Mouse (Mus musculus): ENCODE results near the gene Mri1. TPM values are rescaled to one million over a fixed set of nuclear protein-coding genes. Genes with fewer than 3 reads are reported as not detected.

The Mri1 gene
- polyA plus RNA-seq, 1 experiment from 2014 or later: 51.2 TPM

DNA sequence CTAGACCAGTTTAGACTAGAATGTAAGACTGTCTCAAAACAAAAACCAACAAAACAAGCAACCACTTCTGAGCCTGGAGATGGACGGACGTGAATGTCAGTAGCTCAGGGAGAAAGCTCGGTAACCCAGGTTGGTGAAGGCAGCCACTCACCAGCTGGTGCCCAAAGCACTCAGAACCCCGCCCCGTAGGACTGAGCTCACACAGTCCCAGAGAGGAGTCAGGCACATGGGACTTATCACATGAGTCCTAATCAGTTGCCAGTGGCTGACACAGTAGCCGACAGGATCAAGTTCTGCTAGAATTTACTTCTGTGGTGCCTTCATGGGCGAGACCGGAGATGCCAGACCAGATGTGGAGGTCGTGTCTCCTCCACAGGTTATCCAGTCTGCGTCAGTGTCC is 23.7 kb upstream of the Mri1 start:
- no peaks in the 10 kb centered on the region for H3K27me3 ChIP-seq (ENCODE audit: control insufficient read depth, insufficient read depth, low read length)
- no peak overlapping the region for H3K27ac ChIP-seq (ENCODE audit: low read depth, low read length)
- no peak overlapping the region for H3K4me3 ChIP-seq (ENCODE audit: low read depth, low read length)
- ATAC-seq (ENCODE audit: low FRiP score) (no peak), DNase-seq (ENCODE audit: low spot score) (no peak)
- WGBS: 83% methylated on average over 10 of the region's 10 CpGs
- no peak overlapping the region for H3K4me2 ChIP-seq (replicated peaks; ENCODE audit: low read depth, low read length)
- no peaks in the 10 kb centered on the region for H3K4me1 ChIP-seq (replicated peaks; ENCODE audit: control insufficient read depth, insufficient read depth, low read length)
- H3K9ac ChIP-seq (ENCODE audit: low read depth, low read length): no peak overlapping the region
- H3K36me3 ChIP-seq (ENCODE audit: control insufficient read depth, insufficient read depth, low read length): no peaks in the 10 kb centered on the region
- no peaks in the 10 kb centered on the region for H3K9me3 ChIP-seq (ENCODE audit: control insufficient read depth, low read length)

DNA sequence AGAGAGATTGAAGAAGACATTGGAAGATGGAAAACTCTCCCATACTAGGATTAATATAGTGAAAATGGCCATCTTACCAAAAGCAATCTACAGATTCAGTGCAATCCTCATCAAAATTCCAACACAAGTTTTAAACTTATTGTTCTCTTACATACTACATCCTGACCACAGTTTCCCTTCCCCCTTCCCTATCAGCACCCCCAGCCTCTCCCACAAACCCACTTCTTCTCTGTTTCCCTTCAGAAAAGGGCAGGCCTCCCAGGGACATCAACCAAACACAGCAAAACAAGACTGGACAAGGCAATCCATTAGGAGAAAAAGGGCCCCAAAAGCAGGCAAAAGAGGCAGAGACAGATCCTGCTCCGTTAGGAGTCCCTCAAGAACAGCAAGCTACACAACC is 19.3 kb upstream of the Mri1 start:
- ATAC-seq (ENCODE audit: low FRiP score) (no peak), DNase-seq (ENCODE audit: low spot score) (no peak)
- Histone ChIP-seq H3K9ac (ENCODE audit: low read depth, low read length) (no peak overlapping the region), H3K4me2 (replicated peaks; ENCODE audit: low read depth, low read length) (no peak overlapping the region), H3K27me3 (ENCODE audit: control insufficient read depth, insufficient read depth, low read length) (no peaks in the 10 kb centered on the region), H3K4me1 (replicated peaks; ENCODE audit: control insufficient read depth, insufficient read depth, low read length) (no peaks in the 10 kb centered on the region), H3K36me3 (ENCODE audit: control insufficient read depth, insufficient read depth, low read length) (no peaks in the 10 kb centered on the region), H3K9me3 (ENCODE audit: control insufficient read depth, low read length) (no peaks in the 10 kb centered on the region), H3K27ac (ENCODE audit: low read depth, low read length) (no peak overlapping the region), H3K4me3 (ENCODE audit: low read depth, low read length) (no peak overlapping the region)
- WGBS: 43% methylated on average over 1 of the region's 1 CpGs

DNA sequence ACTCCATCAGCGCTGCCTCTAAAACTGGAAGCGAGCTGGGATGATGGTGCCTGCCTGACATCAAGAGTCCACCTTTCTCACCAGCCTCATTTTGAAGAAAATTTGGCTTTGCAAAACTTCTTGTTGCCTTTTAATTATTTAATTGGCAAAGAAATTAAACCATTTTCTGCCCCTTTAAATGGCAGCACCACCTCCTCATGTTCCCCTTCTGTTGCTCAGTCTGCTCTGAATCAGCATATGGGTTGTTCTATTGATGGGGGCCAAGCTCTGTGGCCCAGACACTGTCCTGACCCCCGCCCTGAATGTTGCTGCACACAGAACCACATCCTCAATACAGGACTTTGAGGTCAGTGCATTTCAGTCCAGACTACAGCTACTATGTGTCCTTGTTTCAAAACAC is 16.8 kb upstream of the Mri1 start:
- WGBS: 82% methylated on average over 3 of the region's 3 CpGs
- ATAC-seq (ENCODE audit: low FRiP score): no peak
- no peak for DNase-seq (ENCODE audit: low spot score)
- H3K4me3 ChIP-seq (ENCODE audit: low read depth, low read length): no peak overlapping the region
- H3K9ac ChIP-seq (ENCODE audit: low read depth, low read length): no peak overlapping the region
- H3K36me3 ChIP-seq (ENCODE audit: control insufficient read depth, insufficient read depth, low read length): no peaks in the 10 kb centered on the region
- H3K27ac ChIP-seq (ENCODE audit: low read depth, low read length): no peak overlapping the region
- no peaks in the 10 kb centered on the region for H3K4me1 ChIP-seq (replicated peaks; ENCODE audit: control insufficient read depth, insufficient read depth, low read length)
- no peaks in the 10 kb centered on the region for H3K9me3 ChIP-seq (ENCODE audit: control insufficient read depth, low read length)
- no peaks in the 10 kb centered on the region for H3K27me3 ChIP-seq (ENCODE audit: control insufficient read depth, insufficient read depth, low read length)
- H3K4me2 ChIP-seq (replicated peaks; ENCODE audit: low read depth, low read length): no peak overlapping the region

DNA sequence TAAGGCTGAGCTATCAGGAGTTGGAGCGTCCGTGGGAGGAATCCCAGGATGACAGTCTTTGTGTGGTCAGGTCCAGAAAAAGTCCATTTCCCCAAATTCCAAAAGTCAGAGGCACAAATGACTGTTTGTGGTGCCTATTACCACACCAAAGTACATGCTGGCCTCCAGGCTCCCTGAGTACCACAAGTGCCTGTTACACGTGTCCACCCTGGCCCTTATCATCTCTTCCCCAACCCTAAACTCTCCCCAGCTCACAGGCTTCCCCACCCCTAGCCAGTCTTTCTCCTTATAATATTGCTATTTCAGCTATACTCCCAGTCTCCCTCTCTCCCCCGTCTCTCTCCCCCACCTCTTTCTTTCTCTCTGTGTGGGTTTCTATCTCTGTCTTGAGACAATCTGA is 15.2 kb upstream of the Mri1 start:
- ATAC-seq (ENCODE audit: low FRiP score) (no peak), DNase-seq (ENCODE audit: low spot score) (no peak)
- no peaks in the 10 kb centered on the region for H3K4me1 ChIP-seq (replicated peaks; ENCODE audit: control insufficient read depth, insufficient read depth, low read length)
- no peak overlapping the region for H3K9ac ChIP-seq (ENCODE audit: low read depth, low read length)
- no peak overlapping the region for H3K4me3 ChIP-seq (ENCODE audit: low read depth, low read length)
- H3K27ac ChIP-seq (ENCODE audit: low read depth, low read length): no peak overlapping the region
- H3K36me3 ChIP-seq (ENCODE audit: control insufficient read depth, insufficient read depth, low read length): no peaks in the 10 kb centered on the region
- no peaks in the 10 kb centered on the region for H3K27me3 ChIP-seq (ENCODE audit: control insufficient read depth, insufficient read depth, low read length)
- 84% methylated on average over 4 of the region's 4 CpGs for WGBS
- H3K9me3 ChIP-seq (ENCODE audit: control insufficient read depth, low read length): no peaks in the 10 kb centered on the region
- no peak overlapping the region for H3K4me2 ChIP-seq (replicated peaks; ENCODE audit: low read depth, low read length)

DNA sequence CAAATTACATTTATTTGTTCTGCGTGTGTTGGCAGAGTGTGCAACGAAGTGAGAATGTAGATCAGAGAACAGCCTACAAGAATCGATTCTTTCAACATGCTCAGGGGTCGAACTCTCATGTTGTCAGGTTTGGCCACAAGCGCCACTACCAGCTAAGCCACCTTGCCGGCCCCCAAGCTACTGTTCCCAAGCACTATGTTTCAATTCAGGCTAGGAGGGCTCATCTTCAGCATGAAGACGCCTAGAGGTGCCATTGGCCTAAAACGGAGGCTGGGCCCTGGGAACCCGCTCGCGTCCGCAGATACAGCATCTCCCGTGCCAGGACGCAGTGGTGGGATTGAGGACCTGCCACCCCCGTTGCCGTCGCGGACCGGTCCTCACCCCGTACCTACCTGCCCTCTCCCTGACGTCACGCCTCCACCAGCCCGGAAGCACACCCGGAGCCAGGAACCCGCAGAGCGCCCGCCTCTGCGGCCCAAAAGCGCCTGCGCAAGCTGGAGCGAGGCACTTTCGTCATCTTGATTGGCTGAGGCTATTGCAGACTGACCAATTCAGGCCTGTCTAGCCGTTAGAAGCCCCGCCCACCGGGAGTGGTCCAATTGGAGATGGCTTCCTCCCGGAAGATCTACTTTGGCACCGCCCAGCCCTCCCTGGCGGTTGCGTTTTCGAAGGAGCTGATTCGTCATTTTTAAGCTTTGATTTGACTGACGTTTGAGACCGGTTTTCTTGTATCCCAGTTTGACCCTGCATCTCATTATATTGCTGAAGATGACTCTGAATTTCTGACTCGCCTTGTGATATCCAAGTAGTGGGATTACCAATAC is 13.0 kb upstream of the Mri1 start, which contains the start of gene Ccdc130:
Gene Ccdc130 (minus strand): TSS at position 431 of the 824 bp plus-strand sequence.
- Histone ChIP-seq H3K4me2 (replicated peaks; ENCODE audit: low read depth, low read length) (peak within 1 kb of the TSS; percentile 83), H3K27me3 (ENCODE audit: control insufficient read depth, insufficient read depth, low read length) (no peaks in the 10 kb centered on the region), H3K4me1 (replicated peaks; ENCODE audit: control insufficient read depth, insufficient read depth, low read length) (no peaks in the 10 kb centered on the region), H3K27ac (ENCODE audit: low read depth, low read length) (peak within 1 kb of the TSS; percentile 36; the same call in 1 of the 2 replicates), H3K4me3 (ENCODE audit: low read depth, low read length) (peak within 1 kb of the TSS; percentile 80), H3K36me3 (ENCODE audit: control insufficient read depth, insufficient read depth, low read length) (no peaks in the 10 kb centered on the region), H3K9me3 (ENCODE audit: control insufficient read depth, low read length) (no peaks in the 10 kb centered on the region), H3K9ac (ENCODE audit: low read depth, low read length) (peak within 1 kb of the TSS; percentile 81)
- peak; percentile 99 for ATAC-seq (ENCODE audit: low FRiP score)
- under 1% methylated on average over 44 of the region's 44 CpGs for WGBS
- DNase-seq (ENCODE audit: low spot score): peak; percentile 100

DNA sequence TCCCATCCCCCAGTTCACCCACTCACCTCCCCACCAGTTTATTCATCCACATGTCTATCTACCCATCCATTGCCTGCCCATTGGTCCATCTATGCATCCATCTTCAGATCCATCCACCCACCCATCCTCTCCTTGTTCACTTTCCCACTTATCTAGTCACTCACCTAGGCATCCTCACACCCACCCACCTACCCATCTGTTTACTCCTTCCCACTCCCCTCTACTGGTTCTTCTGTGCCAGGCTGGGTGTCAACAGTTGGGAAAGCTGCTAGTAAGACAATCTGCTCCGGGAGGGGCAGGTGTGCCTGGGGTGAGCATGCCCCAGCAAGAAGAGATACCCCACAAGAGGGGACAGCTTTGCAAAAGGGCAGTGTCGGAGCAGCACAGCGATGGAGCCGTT is 4.0 kb upstream of the Mri1 start:
- DNase-seq (ENCODE audit: low spot score) (no peak), ATAC-seq (ENCODE audit: low FRiP score) (no peak)
- Histone ChIP-seq H3K27ac (ENCODE audit: low read depth, low read length) (no peak overlapping the region), H3K27me3 (ENCODE audit: control insufficient read depth, insufficient read depth, low read length) (no peaks in the 10 kb centered on the region), H3K4me2 (replicated peaks; ENCODE audit: low read depth, low read length) (no peak overlapping the region), H3K36me3 (ENCODE audit: control insufficient read depth, insufficient read depth, low read length) (peaks cover 3% of the 10 kb centered on the region; the same call in 1 of the 2 replicates), H3K9ac (ENCODE audit: low read depth, low read length) (no peak overlapping the region), H3K4me1 (replicated peaks; ENCODE audit: control insufficient read depth, insufficient read depth, low read length) (0 out of 2 replicates have a peak, but pooled peaks cover 5% of the 10 kb centered on the region), H3K4me3 (ENCODE audit: low read depth, low read length) (no peak overlapping the region), H3K9me3 (ENCODE audit: control insufficient read depth, low read length) (no peaks in the 10 kb centered on the region)
- 91% methylated on average over 4 of the region's 4 CpGs for WGBS

DNA sequence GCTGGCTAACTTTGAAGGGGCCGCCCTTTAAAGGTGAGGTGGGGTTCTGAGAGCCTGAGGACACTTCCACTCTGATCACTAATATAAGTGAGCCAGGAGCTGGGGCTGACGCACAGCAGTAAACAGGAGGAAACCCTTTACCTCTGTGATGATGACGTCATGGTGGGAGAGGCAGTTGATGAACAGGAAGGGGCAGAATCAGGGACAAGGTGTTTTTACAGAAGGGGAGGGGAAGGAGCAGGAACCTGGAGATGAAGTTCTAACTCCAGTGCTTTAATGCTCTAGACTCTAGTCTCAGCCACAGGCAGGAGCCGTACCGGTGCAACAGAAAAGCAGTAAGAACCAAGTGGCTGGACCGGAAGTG is 686 bp downstream of the Mri1 start:
- H3K36me3 ChIP-seq (ENCODE audit: control insufficient read depth, insufficient read depth, low read length): peaks cover 6% of the 10 kb centered on the region; the same call in 1 of the 2 replicates
- 17% methylated on average over 6 of the region's 6 CpGs for WGBS
- H3K27me3 ChIP-seq (ENCODE audit: control insufficient read depth, insufficient read depth, low read length): no peaks in the 10 kb centered on the region
- H3K4me1 ChIP-seq (replicated peaks; ENCODE audit: control insufficient read depth, insufficient read depth, low read length): 0 out of 2 replicates have a peak, but pooled peaks cover 5% of the 10 kb centered on the region
- H3K27ac ChIP-seq (ENCODE audit: low read depth, low read length): peak overlapping the region; percentile 84; the same call in 1 of the 2 replicates
- H3K4me2 ChIP-seq (replicated peaks; ENCODE audit: low read depth, low read length): peak overlapping the region; percentile 94
- peak overlapping the region; percentile 72 for H3K4me3 ChIP-seq (ENCODE audit: low read depth, low read length)
- peak; percentile 28; the same call in 1 of the 2 replicates for ATAC-seq (ENCODE audit: low FRiP score)
- peak; percentile 60 for DNase-seq (ENCODE audit: low spot score)
- H3K9me3 ChIP-seq (ENCODE audit: control insufficient read depth, low read length): no peaks in the 10 kb centered on the region
- H3K9ac ChIP-seq (ENCODE audit: low read depth, low read length): peak overlapping the region; percentile 74

DNA sequence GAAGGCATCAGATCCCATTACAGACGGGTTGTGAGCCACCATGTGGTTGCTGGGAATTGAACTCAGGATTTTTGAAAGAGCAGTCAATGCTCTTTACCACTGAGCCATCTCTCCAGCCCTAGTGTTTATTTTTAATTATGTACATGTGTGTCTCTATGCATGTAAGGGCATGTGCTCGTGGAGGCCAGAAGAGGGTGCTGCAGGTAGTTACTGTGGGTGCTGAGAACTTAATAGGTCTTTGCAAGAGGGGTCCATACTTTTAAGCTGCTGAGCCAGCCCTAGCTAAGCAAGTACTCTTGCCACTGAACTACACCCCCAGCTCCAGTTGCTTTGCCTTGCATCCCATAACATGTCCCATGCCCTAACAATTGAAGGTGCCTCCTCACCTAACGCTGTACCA is 1.3 kb downstream of the Mri1 start:
- H3K27me3 ChIP-seq (ENCODE audit: control insufficient read depth, insufficient read depth, low read length): no peaks in the 10 kb centered on the region
- WGBS: 87% methylated on average over 3 of the region's 3 CpGs
- DNase-seq (ENCODE audit: low spot score) (no peak), ATAC-seq (ENCODE audit: low FRiP score) (no peak)
- H3K27ac ChIP-seq (ENCODE audit: low read depth, low read length): no peak overlapping the region
- no peak overlapping the region; the same call in 1 of the 2 replicates for H3K4me3 ChIP-seq (ENCODE audit: low read depth, low read length)
- H3K4me1 ChIP-seq (replicated peaks; ENCODE audit: control insufficient read depth, insufficient read depth, low read length): 0 out of 2 replicates have a peak, but pooled peaks cover 5% of the 10 kb centered on the region
- H3K9ac ChIP-seq (ENCODE audit: low read depth, low read length): 0 out of 2 replicates have a peak overlapping the region, but pooled peaks have one; percentile 74
- peaks cover 6% of the 10 kb centered on the region; the same call in 1 of the 2 replicates for H3K36me3 ChIP-seq (ENCODE audit: control insufficient read depth, insufficient read depth, low read length)
- H3K4me2 ChIP-seq (replicated peaks; ENCODE audit: low read depth, low read length): peak overlapping the region; percentile 94
- no peaks in the 10 kb centered on the region for H3K9me3 ChIP-seq (ENCODE audit: control insufficient read depth, low read length)
